Mouse (Mus musculus) gastrocnemius, adult 2 months (tissue): ENCODE measurements around the gene Cerk. TPM values are rescaled to one million over a fixed set of nuclear protein-coding genes. Genes with fewer than 3 reads are reported as not detected.

Experiments used
- DNase-seq: peaks from one replicate; pipeline ENCODE4 v3.0.0; 2022
- H3K27ac ChIP-seq: fragments of 200-600 bp; 2 replicates; pipeline ENCODE4 v1.8.1; 2022; ENCODE audit warnings: mild to moderate bottlenecking
- H3K4me3 ChIP-seq: fragments of 200-600 bp; 2 replicates; pipeline ENCODE4 v1.8.1; 2022; ENCODE audit warnings: mild to moderate bottlenecking, moderate library complexity
- CTCF ChIP-seq: fragments of 200-600 bp; IDR thresholded peaks from 2 replicates; pipeline ENCODE4 v1.8.1; 2022; ENCODE audit warnings: antibody characterized with exemption, mild to moderate bottlenecking, moderate library complexity
- intact Hi-C: fragments of 180-260 bp; cut with DNase I; formaldehyde crosslinking; loops from one replicate; pipeline ENCODE4 v1.15.1; 2025
- total RNA-seq, 2 experiments: library from RNA; stranded (reverse); gene quantifications; 2 replicates each; pipeline ENCODE4 v1.2.3; 2021

Gene Cerk
- total RNA-seq, 2 experiments from 2014 or later = 4.2 to 8.1 TPM

DNA sequence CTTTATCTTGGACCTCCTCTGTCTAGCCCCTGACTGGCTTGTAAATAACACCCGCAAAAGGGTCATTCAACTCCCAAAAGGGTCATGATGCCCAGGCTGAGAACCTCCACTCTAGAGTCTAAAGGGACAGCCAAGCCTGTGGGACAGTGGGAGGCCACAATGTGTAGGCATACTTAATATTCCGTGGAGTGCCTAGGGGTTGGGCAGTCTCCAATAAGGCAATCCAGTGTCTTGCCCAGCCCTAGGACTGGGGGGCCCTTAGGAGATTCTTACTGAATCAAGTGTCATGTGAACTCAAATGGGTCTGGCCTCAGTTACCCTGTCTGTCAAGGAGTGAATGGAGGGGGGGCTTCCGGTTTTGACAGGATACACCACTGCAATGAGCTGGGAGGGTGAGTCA, 56.9 kb downstream of the Cerk start:
- no peak overlapping the region for H3K27ac ChIP-seq
- intact Hi-C loops = no loop called here
- TF ChIP-seq CTCF = no peak
- no peak for DNase-seq
- no peak overlapping the region for H3K4me3 ChIP-seq

GRCm38 (mm10) chr15:86124359-86124758, 61.6 kb downstream of the Cerk start:
- DNase-seq = peak; percentile 87
- no peak overlapping the region for H3K4me3 ChIP-seq
- intact Hi-C loops = loop anchor here (1.0 to 5.0 kb wide), 2 partner anchors 37 to 70 kb away; no protein-coding TSS in a partner anchor
- TF ChIP-seq CTCF = peak; percentile 78
- H3K27ac ChIP-seq = no peak overlapping the region

DNA sequence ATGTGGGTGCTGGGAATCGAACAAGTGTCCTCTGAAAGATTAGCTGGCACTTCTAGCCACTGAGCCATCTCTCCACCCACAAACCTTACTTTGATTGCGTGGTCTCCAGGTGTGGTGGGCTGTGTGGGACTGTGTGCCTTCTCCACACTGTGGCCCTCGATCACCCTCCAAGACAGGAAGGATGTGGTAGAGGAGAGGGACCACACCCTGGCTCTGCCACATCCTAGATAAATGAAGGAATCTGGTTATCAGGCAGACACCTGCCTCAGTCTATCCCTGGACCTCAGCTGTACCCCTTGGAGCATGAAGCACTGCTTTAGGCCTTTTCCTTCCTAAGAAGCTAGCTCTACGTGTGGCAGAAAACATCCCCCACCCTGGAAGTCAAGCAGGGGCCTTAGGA, 62.5 kb downstream of the Cerk start:
- H3K27ac ChIP-seq = no peak overlapping the region
- DNase-seq = no peak
- intact Hi-C loops = loop anchor here (5.0 kb wide), 1 partner anchor 36 kb away; no protein-coding TSS in a partner anchor
- no peak overlapping the region for H3K4me3 ChIP-seq
- TF ChIP-seq CTCF = no peak

DNA sequence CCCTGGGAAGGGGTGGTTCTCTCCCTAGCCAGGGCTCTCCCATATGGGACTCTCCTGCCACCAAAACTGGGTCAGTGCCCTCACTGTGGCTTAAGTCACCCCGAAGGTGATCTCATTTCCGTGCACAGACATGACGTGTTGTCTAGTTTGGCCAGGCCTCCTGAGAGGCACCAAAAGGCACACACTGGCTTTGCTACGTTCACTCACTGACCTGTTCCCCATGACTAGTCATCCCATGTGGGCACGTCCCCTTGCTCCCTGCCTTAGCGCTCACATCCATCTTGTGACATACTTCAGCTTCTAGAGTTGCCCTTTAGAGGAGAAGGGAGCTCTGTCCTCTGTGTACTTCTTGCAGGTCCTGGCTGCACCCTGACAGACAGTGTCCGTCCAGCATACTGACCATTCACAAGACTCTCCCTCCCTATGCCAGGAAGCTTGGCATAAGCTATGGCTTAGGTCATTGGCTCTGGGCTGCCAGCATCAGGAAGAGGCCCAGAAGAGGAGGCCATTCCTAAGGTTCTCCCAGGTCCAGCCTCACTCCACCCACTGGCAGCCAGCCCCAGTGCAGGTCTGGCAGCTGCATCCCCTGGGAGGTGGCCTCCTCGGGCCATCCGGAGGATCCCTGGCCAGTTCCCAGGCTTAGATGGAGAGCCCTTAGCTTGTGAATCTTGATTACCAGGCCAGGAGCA, 63.5 kb downstream of the Cerk start:
- intact Hi-C loops = loop anchor here (1.0 to 5.0 kb wide), 2 partner anchors 35 to 64 kb away; no protein-coding TSS in a partner anchor
- H3K27ac ChIP-seq = peak overlapping the region; percentile 87
- peak; percentile 91 for DNase-seq
- peak; percentile 6; the same call in 1 of the 2 replicates for TF ChIP-seq CTCF
- H3K4me3 ChIP-seq = no peak overlapping the region

GRCm38 (mm10) chr15:86119186-86119585, 66.8 kb downstream of the Cerk start:
- Histone ChIP-seq H3K4me3 (no peak overlapping the region), H3K27ac (no peak overlapping the region)
- intact Hi-C loops = no loop called here
- no peak for TF ChIP-seq CTCF
- no peak for DNase-seq

DNA sequence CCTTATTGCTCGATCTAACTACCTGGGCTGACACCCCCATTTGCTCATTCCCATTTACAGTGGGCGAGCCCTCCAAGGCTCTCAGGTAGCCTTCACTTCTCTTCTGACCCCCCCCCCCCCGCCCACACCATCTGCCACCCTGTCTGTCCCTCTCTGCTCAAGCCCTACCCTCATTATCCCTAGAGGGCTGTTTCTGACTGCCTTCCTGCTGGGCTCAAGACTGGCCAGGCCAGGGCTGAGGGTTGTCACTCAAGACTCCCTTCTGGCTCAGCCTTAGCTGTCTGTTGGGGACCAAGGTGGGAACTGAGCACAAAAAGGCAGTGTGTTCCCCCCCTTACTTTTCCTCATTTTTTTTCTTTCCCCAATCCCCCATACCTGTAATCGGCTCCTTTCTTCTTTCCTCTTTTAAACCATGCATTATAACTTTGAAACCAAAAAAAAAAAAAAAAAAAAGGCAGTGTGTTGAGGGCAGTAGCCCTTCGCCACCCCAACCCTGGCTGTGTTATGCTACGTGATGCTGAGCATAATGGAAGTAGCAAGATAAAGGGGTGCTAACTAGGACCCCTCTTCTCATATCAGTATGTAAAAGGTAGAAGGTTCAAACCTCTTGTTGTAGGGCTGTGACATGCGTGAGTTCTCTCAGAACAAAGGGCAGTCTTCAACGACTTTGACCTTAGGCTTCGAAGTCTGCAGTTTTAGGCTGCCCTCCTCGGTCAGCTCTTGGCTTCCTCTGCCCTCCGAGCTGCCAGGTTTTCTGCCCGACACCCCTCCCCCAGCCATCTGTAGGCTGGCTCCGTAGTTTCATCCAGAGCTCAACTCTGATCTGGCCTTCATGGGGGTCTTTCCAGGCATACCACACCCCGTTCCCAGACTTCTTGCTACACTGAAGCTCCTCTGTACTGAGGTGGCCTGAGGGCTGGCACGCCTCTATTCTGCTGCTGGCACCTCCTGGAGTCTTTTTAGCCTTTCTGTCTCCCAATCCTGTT, 68.5 kb downstream of the Cerk start:
- Histone ChIP-seq H3K4me3 (no peak overlapping the region), H3K27ac (peak overlapping the region; percentile 24; the same call in 1 of the 2 replicates)
- intact Hi-C loops = no loop called here
- peak; percentile 51 for DNase-seq
- no peak for TF ChIP-seq CTCF

DNA sequence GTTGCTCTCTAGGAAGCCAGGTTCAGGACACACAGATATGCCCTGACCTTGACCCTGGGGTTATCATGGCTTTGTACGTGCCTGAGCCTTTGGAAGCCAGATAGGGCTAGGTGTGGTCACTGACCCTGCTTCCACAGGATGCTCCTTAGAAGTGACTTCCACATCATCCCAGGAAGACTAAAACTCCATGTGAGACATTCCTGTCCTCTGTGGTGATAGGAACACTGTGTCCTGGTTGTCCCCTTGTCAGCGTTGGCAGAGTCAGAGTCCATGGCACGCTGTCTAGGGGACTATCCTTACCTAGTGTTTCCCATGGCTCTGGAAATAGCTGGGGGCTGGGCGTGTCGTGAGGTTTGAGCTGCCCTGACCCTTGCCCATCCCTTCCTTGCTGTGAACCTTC, 69.5 kb downstream of the Cerk start:
- no peak for DNase-seq
- intact Hi-C loops = no loop called here
- no peak overlapping the region for H3K4me3 ChIP-seq
- TF ChIP-seq CTCF = no peak
- H3K27ac ChIP-seq = peak overlapping the region; percentile 24; the same call in 1 of the 2 replicates

DNA sequence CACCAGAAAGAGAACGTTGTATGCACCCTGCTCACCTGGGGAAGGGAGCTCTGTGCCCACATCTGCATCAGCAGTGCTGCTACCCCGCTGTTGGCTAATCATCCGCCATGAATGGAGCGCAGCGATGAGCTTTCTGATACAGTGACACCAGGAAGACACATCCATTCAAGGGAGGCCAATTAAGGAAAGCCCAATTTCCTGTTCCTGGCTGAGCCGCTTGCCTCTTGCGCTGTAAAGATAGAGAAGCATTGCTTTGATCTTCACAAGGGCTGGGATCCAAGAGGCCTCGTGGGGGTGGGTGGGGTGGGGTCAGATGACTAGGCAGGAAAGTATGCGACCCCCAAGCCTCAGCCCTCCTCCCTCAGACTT, 72.6 kb downstream of the Cerk start:
- Histone ChIP-seq H3K4me3 (no peak overlapping the region), H3K27ac (no peak overlapping the region)
- TF ChIP-seq CTCF = no peak
- intact Hi-C loops = no loop called here
- no peak for DNase-seq

DNA sequence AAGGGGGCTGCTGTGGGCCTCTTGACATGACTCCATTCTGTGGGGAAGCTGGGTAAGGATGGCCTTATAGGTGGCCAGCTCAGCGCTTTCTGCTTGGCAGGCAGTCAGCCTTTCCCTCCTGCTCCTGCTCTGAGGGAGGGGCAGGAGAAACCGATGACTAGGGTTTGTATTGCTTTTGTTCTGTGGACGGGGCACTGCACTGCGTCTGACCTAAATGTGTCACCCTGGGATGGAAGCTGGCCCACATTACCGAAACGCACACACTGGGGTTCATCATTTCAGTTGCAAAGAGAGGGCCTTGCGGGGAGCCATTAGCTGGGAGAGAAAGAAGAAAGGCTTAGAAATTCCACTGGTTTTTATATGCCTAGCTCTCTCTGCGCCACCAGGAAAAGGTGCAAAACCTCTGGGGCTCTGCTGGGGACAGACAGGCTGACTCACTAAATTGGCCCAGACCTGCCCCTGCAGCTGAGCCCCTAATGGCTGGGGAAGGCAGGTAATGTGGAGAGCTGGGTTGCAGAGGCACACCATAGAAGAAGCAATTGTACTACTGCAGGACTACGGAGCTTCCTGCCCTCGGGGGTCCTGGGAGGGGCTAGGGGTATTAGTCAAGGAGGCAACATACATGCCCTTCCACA, 73.1 kb downstream of the Cerk start:
- no peak for DNase-seq
- intact Hi-C loops = no loop called here
- TF ChIP-seq CTCF = no peak
- Histone ChIP-seq H3K4me3 (no peak overlapping the region), H3K27ac (no peak overlapping the region; the same call in 1 of the 2 replicates)

DNA sequence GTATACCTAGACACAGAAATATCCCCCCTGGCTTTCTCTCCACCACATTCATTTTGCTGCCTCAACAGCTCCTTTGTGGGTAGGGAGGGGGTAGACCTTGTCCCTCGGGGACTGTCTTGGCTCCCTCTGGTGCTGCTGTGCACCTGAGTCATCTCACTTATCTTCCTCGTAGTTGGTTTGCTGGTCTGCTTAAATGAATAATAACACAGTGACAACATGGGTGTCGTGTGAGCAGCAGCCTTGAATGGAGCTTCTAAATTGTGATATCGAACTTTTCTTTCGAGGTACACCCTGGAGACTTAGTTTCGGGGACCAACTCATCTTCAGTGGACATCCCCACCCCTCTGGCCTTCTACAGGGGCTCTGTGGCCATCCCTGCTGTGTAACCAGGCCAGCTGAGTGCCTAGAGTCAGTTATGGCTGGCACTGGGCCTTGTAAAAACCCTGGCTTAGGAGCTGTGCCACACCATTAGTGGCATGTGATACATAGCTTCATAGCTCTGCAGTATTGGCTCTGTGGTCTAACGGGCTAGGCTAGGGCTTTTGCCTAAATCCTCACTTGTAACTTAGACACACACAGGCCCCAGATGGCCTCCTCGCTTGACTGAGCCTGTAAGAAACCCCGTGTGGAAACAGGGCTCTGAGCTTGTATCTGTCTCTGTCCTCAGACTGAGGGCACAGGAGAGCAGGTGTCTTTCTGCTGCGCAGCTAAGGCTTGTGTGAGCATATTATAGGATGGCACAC, 75.4 kb downstream of the Cerk start:
- Histone ChIP-seq H3K4me3 (peak overlapping the region; percentile 51), H3K27ac (peak overlapping the region; percentile 89)
- intact Hi-C loops = no loop called here
- TF ChIP-seq CTCF = no peak
- DNase-seq = peak; percentile 70

- intact Hi-C loops = no loop called here
- DNase-seq = peak; percentile 76
- Histone ChIP-seq H3K4me3 (peak overlapping the region; percentile 51), H3K27ac (peak overlapping the region; percentile 89)
- no peak for TF ChIP-seq CTCF
These were observed 76.2 kb downstream of the Cerk start for GRCm38 (mm10) chr15:86109650-86110211.

DNA sequence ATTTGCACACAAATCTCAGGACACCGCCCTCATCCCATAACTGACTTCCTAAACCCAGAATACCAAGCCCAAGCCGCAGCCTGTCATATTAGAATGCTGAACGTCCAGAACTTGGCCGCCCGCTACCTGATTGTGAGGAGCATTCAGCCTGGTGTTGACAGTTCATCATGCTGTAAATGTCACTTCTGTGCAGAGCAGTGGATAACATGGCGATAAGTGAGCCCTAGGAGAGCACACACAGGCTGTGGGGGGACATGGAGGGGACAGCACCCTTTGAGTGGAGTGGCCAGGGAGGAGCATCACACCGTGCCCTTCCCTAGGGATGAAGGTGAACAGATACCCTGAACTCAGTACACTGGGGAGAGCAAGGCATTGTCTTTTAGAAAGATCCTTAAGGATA, 76.7 kb downstream of the Cerk start:
- intact Hi-C loops = no loop called here
- Histone ChIP-seq H3K27ac (peak overlapping the region; percentile 89), H3K4me3 (peak overlapping the region; percentile 51)
- peak; percentile 46 for DNase-seq
- TF ChIP-seq CTCF = no peak
